11 mouse cellular contexts compared by ENCODE assay signal in genomic region chr9:65220398-65220797, GRCm38 (mm10). TPM values are rescaled to one million over a fixed set of nuclear protein-coding genes. Genes with fewer than 3 reads are reported as not detected.
A peak's percentile ranks its signal among the peaks of the same experiment; 100 is the strongest.
DNase-seq lines count a peak whose midpoint lies in the region; ATAC-seq and TF ChIP-seq lines count a peak whose summit lies in the region.
"Not testable (repeated sequence)": the region's sequence is repeated elsewhere in the genome, so short reads cannot be mapped to it uniquely, and the experiment has no call there.
"Had no signal": no experiment of that assay in that cellular context is flagged by ENCODE, and none has a peak within 500 bp of the region (broad histone marks: within the 10 kb centered on the region; RNA-seq: fewer than 3 reads in every experiment).

No protein-coding gene starts in this region.

- H3K4me2 ChIP-seq in intestine, postnatal 0 days (replicated peaks; ENCODE audit: low read depth); liver, postnatal 0 days (ENCODE audit: low read depth, low read length); midbrain, postnatal 0 days (ENCODE audit: low read depth, low read length, poor library complexity, severe bottlenecking): not testable (repeated sequence)

- not testable (repeated sequence) for TF ChIP-seq EP300 in heart, adult 2 months (IDR thresholded peaks at IDR 0.05; ENCODE audit: insufficient read depth, low read depth, low read length); liver, postnatal 0 days (IDR thresholded peaks at IDR 0.05; ENCODE audit: low read depth)

- 53% methylated on average over 3 of the region's 3 CpGs for WGBS in heart, adult 2 months
- WGBS in intestine, postnatal 0 days = 47% methylated on average over 3 of the region's 3 CpGs
- WGBS in liver, postnatal 0 days (ENCODE audit: insufficient replicate concordance) = 61% methylated on average over 3 of the region's 3 CpGs
- WGBS in midbrain, postnatal 0 days = 49% methylated on average over 3 of the region's 3 CpGs

- intact Hi-C loops in heart, adult 2 months (cut with DNase I) = loop anchor here (5.0 kb wide), 1 partner anchor 212 kb away; no protein-coding TSS in a partner anchor
- intact Hi-C loops in left cerebral cortex, adult 2 months (cut with DNase I) = not testable (repeated sequence)

- peaks cover 11% of the 10 kb centered on the region for H3K4me1 ChIP-seq in heart, adult 2 months (ENCODE audit: control insufficient read depth, insufficient read depth, low read length)
- H3K4me1 ChIP-seq in intestine, postnatal 0 days (replicated peaks; ENCODE audit: control insufficient read depth, insufficient read depth, low read length); midbrain, postnatal 0 days (ENCODE audit: insufficient read depth, low read length): not testable (repeated sequence)
- peaks cover 41% of the 10 kb centered on the region for H3K4me1 ChIP-seq in liver, postnatal 0 days (ENCODE audit: insufficient read depth)

- not testable (repeated sequence) for H3K9ac ChIP-seq in heart, adult 2 months (ENCODE audit: low read depth, low read length); intestine, postnatal 0 days (ENCODE audit: low read depth, low read length); liver, postnatal 0 days (replicated peaks); midbrain, postnatal 0 days (replicated peaks; ENCODE audit: low read length, poor library complexity, severe bottlenecking)

- H3K36me3 ChIP-seq in heart, adult 2 months (ENCODE audit: control insufficient read depth, insufficient read depth, low read length); intestine, postnatal 0 days (ENCODE audit: control insufficient read depth, insufficient read depth); liver, postnatal 0 days (replicated peaks; ENCODE audit: insufficient read depth, low read length); midbrain, postnatal 0 days (ENCODE audit: insufficient read depth, low read length): not testable (repeated sequence)

- not testable (repeated sequence) for H3K4me3 ChIP-seq in heart, adult 2 months; intestine, postnatal 0 days (ENCODE audit: low read depth, low read length); left cerebral cortex, adult 2 months; liver, postnatal 0 days (ENCODE audit: low read depth, low read length); midbrain, postnatal 0 days (ENCODE audit: low read depth, low read length)

- TF ChIP-seq CTCF in Patski (IDR thresholded peaks at IDR 0.05) = peak; percentile 34
- 0 out of 2 replicates have a peak, but pooled peaks have one; percentile 15 for TF ChIP-seq CTCF in heart, adult 2 months (IDR thresholded peaks at IDR 0.05)
- peak; percentile 56 for TF ChIP-seq CTCF in intestine, postnatal 0 days (IDR thresholded peaks at IDR 0.05; ENCODE audit: low read depth)
- peak; percentile 16 for TF ChIP-seq CTCF in left cerebral cortex, adult 2 months (IDR thresholded peaks at IDR 0.05)
- TF ChIP-seq CTCF in liver, postnatal 0 days (IDR thresholded peaks at IDR 0.05; ENCODE audit: low read depth) = peak; percentile 50; the same call in 1 of the 2 replicates
- peak; percentile 59 for TF ChIP-seq CTCF in midbrain, postnatal 0 days (IDR thresholded peaks at IDR 0.05)

- H3K27me3 ChIP-seq in Patski; heart, adult 2 months (ENCODE audit: control insufficient read depth, insufficient read depth, low read length); intestine, postnatal 0 days (replicated peaks; ENCODE audit: control insufficient read depth, insufficient read depth, low read length); liver, postnatal 0 days (ENCODE audit: insufficient read depth, low read length); midbrain, postnatal 0 days (ENCODE audit: insufficient read depth, low read length): not testable (repeated sequence)

- in situ Hi-C loops in Patski (cut with MboI; ENCODE audit: low pct_unique_long_range_greater_than_20kb) = loop anchor here (10.0 kb wide), 1 partner anchor 204 kb away; the partner anchor contains the start of gene Slc51b

- not testable (repeated sequence) for H3K9me3 ChIP-seq in intestine, postnatal 0 days (ENCODE audit: control insufficient read depth); liver, postnatal 0 days (ENCODE audit: low read length); midbrain, postnatal 0 days (ENCODE audit: low read length)

- H3K27ac ChIP-seq in heart, adult 2 months; intestine, postnatal 0 days (ENCODE audit: low read depth, low read length); left cerebral cortex, adult 2 months; liver, postnatal 0 days (ENCODE audit: low read depth); midbrain, postnatal 0 days (ENCODE audit: low read depth, low read length): not testable (repeated sequence)

- DNase-seq in 3T3-L1 (ENCODE audit: low read depth, low spot score) = peak; percentile 24
- not testable (repeated sequence) for DNase-seq in Patski (ENCODE audit: low read depth, low spot score); heart, adult 2 months; left cerebral cortex, adult 2 months (ENCODE audit: extremely low spot score in 1 of 2, low spot score in 2 of 2); liver, postnatal 0 days; midbrain, postnatal 0 days (ENCODE audit: low spot score)

- H3K79me2 ChIP-seq in heart, adult 2 months (replicated peaks; ENCODE audit: control insufficient read depth, insufficient read depth, low read length) = not testable (repeated sequence)

- CTCF ChIA-PET in Patski (lab: Charles Lee) = not testable (repeated sequence)

- POLR2A ChIA-PET in Patski (lab: Charles Lee) = not testable (repeated sequence)

- ATAC-seq in Patski; intestine, postnatal 0 days; liver, postnatal 0 days; midbrain, postnatal 0 days (ENCODE audit: low FRiP score): not testable (repeated sequence)

- not testable (repeated sequence) for TF ChIP-seq POLR2A in heart, adult 2 months (IDR thresholded peaks at IDR 0.05; ENCODE audit: insufficient read depth, low read depth, low read length)

RNA-seq across cellular contexts. Expression of gene Parp16, which starts 25.2 kb away (rescaled TPM):
- polyA plus RNA-seq in Patski (2021) = 7.0 TPM
- 1 to 10 TPM; 2.6 to 3.1 TPM for total RNA-seq in heart, adult 2 months (2021)
- polyA plus RNA-seq in heart, adult 2 months (2012; rRNA removed) = 3.7 and 4.8 TPM in 2 replicates
- 9.9 and 10.5 TPM in 2 replicates for polyA plus RNA-seq in intestine, postnatal 0 days (2015; fragmentation: Nextera tagmentation; extraction: Ambion mirVana)
- total RNA-seq in left cerebral cortex, adult 2 months (2021) = 1 to 10 TPM; 3.6 to 4.0 TPM
- 11.7 and 12.0 TPM in 2 replicates for polyA plus RNA-seq in liver, postnatal 0 days (2015; fragmentation: Nextera tagmentation; extraction: Ambion mirVana)
- 7.5 and 8.0 TPM in 2 replicates for total RNA-seq in midbrain, postnatal 0 days (2014; rRNA removed)
- 7.0 and 7.7 TPM in 2 replicates for polyA plus RNA-seq in midbrain, postnatal 0 days (2015; fragmentation: Nextera tagmentation; extraction: Ambion mirVana)

RNA-seq across cellular contexts. Expression of gene Cilp, which starts 44.6 kb away (rescaled TPM):
- polyA plus RNA-seq in Patski (2021) = not detected
- 1 to 10 TPM; 3.0 to 4.8 TPM for total RNA-seq in heart, adult 2 months (2021)
- 4.8 and 10.1 TPM in 2 replicates for polyA plus RNA-seq in heart, adult 2 months (2012; rRNA removed)
- polyA plus RNA-seq in intestine, postnatal 0 days (2015; fragmentation: Nextera tagmentation; extraction: Ambion mirVana) = 0.43 TPM in 2 replicates
- total RNA-seq in left cerebral cortex, adult 2 months (2021) = under 1 TPM in 1 of 2 experiments, not detected in 1; 0.21 TPM
- polyA plus RNA-seq in liver, postnatal 0 days (2015; fragmentation: Nextera tagmentation; extraction: Ambion mirVana) = 0.06 and 0.08 TPM in 2 replicates
- total RNA-seq in midbrain, postnatal 0 days (2014; rRNA removed) = 0.09 and 0.60 TPM in 2 replicates
- 0.15 TPM in 2 replicates for polyA plus RNA-seq in midbrain, postnatal 0 days (2015; fragmentation: Nextera tagmentation; extraction: Ambion mirVana)
- total RNA-seq: CH12.LX; hematopoietic stem cell, adult 5-6 weeks had no signal
- polyA plus RNA-seq: heart, embryonic 10.5 days; heart, embryonic 13.5 days had no signal
